Mouse (Mus musculus) urinary bladder, postnatal 10 days (tissue): Measurements from ENCODE around the gene Igfbp5.

Experiments used
- DNase-seq: peaks from one replicate; pipeline ENCODE4 v3.0.0; 2022; ENCODE audit warnings: low spot score

The Igfbp5 gene

GRCm38 (mm10) chr1:72874287-72875211 is at the start of gene Igfbp5:
Gene Igfbp5 (minus strand): TSS chr1:72874884.
- DNase-seq = peak; percentile 63

GRCm38 (mm10) chr1:72914815-72915214 is 40.1 kb upstream of the Igfbp5 start:
- DNase-seq = no peak

- no peak for DNase-seq
Measured at GRCm38 (mm10) chr1:72913073-72913472, 38.4 kb upstream of the Igfbp5 start.

GRCm38 (mm10) chr1:72895821-72896220 is 21.1 kb upstream of the Igfbp5 start:
- no peak for DNase-seq

- no peak for DNase-seq
Measured at GRCm38 (mm10) chr1:72887910-72888309, 13.2 kb upstream of the Igfbp5 start.

- no peak for DNase-seq
Measured at GRCm38 (mm10) chr1:72885819-72886169, 11.1 kb upstream of the Igfbp5 start.

- no peak for DNase-seq
Measured at GRCm38 (mm10) chr1:72885111-72885818, 10.6 kb upstream of the Igfbp5 start.

- no peak for DNase-seq
Measured at GRCm38 (mm10) chr1:72879319-72879634, 4.6 kb upstream of the Igfbp5 start.

GRCm38 (mm10) chr1:72878473-72879318 is 4.0 kb upstream of the Igfbp5 start:
- no peak for DNase-seq

GRCm38 (mm10) chr1:72877892-72878291 is 3.2 kb upstream of the Igfbp5 start:
- DNase-seq = no peak

GRCm38 (mm10) chr1:72876111-72876510 is 1.4 kb upstream of the Igfbp5 start:
- DNase-seq = no peak

GRCm38 (mm10) chr1:72875708-72876107 is 1.0 kb upstream of the Igfbp5 start:
- no peak for DNase-seq

GRCm38 (mm10) chr1:72873511-72874286 is 985 bp downstream of the Igfbp5 start:
- no peak for DNase-seq

- DNase-seq = no peak
Measured at GRCm38 (mm10) chr1:72873078-72873477, 1.6 kb downstream of the Igfbp5 start.

GRCm38 (mm10) chr1:72872521-72872920 is 2.2 kb downstream of the Igfbp5 start:
- no peak for DNase-seq

- no peak for DNase-seq
Measured at GRCm38 (mm10) chr1:72871697-72872411, 2.8 kb downstream of the Igfbp5 start.

- no peak for DNase-seq
Measured at GRCm38 (mm10) chr1:72871337-72871696, 3.4 kb downstream of the Igfbp5 start.

GRCm38 (mm10) chr1:72870615-72871336 is 3.9 kb downstream of the Igfbp5 start:
- DNase-seq = no peak

GRCm38 (mm10) chr1:72869681-72870614 is 4.7 kb downstream of the Igfbp5 start:
- no peak for DNase-seq
